Mouse (Mus musculus) CH12.LX (cell line): Measurements from ENCODE around the gene Pccb.

Experiments used
- CTCF ChIP-seq, 2 experiments: IDR thresholded peaks in 1 of 2; conservative IDR thresholded peaks in 1 of 2; 2 replicates each; pipeline ENCODE4 v1.5.1; 2011 to 2012; ENCODE audit warnings: low read depth in 2 of 2, low read length in 2 of 2, improper control_type of control experiment in 1 of 2, inconsistent platforms in 1 of 2, mild to moderate bottlenecking in 1 of 2, moderate library complexity in 1 of 2
- PAX5 ChIP-seq: IDR thresholded peaks from 2 replicates; pipeline ENCODE4 v1.6.1; 2012; ENCODE audit warnings: low read length, inconsistent platforms, mixed read lengths

GRCm38 (mm10) chr9:100982786-100983185, 51.9 kb downstream of the Pccb start:
- TF ChIP-seq CTCF (conservative IDR thresholded peaks at IDR 0.05 in 1 of 2, IDR thresholded peaks at IDR 0.05 in 1 of 2; ENCODE audit: low read depth in 2 of 2, low read length in 2 of 2) (no peak), PAX5 (no peak)
